Mouse (Mus musculus) hindlimb bud, embryonic 11.5 days (tissue): Measurements from ENCODE around the gene Ddx23.

Experiments
- DNase-seq: peaks from one replicate; pipeline ENCODE4 v3.0.0-alpha.2; 2012; ENCODE audit warnings: low read depth, low spot score; ENCODE audit errors: extremely low spot score

The Ddx23 gene

DNA sequence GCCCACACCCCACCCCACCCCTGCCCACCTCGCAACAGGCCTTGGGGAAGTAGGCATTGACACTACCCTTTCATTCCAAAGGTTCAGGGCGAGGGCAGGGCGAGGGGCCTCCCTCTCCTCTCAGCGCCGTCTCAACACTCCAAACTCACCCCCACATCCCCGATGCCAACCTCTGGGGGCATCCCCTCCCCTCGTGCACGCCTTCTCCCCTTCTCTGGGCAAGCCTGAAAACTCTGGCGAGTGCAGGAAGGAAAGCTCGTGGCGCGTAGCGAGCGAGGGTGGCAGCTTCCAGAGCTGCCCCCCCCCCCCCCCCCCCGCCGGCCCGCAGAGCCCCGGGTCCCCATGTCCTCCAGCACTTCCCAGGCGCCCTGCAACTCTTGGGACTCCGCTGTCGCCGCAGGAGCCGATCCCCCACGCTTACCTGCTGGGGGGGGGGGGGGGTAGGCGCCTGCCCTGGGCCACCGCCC is 53.9 kb downstream of the Ddx23 start:
- no peak for DNase-seq

DNA sequence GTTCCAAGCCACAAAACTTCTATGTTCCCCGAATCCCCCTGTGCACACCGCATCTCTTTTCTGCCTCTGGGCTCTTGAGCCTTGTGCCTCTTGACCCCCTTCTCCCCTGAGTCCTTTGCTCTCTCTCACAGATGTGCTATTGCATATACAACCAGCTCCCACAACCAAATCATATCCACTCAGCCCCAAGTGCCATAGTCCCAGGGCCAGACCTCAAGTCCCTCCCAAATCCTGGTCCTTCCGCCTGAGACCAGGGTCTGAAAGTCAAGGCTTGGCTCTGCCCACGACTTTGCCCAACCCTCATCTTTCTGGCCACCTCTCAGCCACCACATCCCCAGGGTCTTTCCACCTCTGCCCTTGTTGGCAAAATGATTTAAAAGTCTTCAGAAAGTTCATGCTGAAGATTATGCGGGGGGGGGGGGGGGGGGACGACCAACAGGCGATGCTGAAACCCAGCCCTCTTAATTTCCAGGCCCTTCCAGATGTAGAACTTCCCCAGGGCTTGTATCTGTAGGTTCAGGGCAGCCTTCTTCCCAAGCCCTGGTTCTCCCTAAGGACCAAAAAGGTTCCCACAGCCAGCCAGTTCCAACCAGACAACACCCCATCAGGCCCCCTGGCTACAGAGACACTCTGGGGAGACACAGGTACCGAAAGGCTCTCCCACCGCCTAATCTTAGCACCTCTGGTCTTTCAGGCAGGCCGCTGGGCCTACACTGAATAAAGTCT is 54.5 kb downstream of the Ddx23 start:
- DNase-seq = no peak

DNA sequence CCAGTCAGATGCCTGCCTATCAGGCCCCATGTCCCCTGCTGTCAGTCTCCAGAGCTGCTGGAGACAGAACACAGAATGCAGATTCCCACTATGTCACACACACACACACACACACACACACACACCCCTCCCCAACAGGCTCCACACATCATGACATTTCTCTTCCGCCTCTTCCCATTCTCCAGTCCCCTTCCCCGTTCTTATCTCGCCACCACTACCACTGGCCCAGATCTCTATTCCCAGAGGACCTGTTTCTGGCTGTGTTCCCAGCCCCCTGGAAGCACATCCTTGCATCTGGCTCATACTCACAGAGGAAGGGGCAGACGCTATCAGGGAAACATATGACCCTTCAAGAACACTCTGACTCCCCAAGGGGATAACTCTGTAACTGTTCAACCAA is 55.1 kb downstream of the Ddx23 start:
- DNase-seq = no peak

DNA sequence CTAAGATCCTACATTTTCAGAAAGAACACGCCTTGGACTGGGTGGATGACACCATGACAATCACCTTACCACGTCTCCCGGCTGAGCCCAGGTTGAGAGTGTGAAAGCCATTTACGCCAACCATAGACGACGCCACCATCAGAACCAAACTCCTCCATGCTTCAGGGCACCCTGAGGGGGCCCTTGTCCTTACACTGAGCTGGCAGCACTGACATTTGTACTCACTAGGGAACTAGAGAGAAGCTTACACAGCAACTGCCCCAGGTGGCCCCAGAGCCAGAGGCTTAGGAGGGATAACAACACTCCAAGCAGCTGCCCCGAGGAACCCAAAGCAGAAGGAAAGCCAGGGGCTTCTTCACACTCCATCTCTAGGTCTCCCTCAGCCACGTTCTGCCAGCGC is 56.0 kb downstream of the Ddx23 start:
- DNase-seq = no peak

DNA sequence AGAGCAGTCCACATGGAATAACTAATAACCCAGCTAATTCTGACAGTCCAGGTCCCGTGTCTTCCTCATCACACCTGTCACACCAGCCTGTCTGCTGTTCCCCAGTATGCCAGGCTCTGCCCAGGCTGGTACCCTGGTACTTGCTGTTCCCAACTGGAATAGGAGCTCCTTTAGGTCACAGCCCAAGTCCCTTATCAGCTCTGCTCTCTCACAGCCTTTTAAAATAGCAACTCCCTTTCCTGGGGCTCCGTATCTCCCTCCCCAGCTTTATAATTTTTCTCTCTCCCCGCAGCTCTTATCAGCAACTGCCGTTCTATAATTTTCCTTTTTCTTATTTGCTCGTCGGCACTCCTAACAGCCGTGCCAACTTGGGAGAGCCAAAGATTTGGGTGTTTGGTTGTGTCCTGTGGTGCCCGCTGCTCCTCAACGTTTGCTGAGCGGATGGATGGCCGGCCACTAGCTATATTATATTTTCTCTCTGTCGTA is 56.6 kb downstream of the Ddx23 start:
- no peak for DNase-seq

DNA sequence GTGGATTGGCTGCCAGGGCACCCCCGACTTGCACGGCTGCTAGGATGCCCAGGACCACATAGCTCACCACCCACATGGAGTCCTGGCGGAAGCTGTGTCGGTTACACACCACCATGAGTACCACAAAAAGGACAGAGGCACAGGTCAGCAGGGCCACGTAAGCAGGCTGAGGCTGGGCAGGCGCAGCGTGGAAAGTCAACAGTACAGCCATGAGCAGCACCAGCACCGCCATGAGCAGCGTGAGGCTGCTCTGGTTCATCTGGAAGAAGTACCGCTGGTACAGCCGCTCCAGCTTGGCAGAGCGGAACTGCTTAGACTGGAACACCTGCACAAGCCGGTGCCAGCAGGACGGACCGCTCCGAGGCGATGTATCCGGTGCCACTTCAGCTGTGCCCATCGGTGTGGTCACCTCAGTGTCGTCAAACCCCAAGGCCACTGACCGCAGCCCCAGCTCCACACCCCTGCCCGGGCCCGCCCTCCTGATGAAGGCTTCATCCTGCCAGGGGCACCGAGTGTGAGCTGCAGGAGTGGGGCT is 58.6 kb downstream of the Ddx23 start:
- no peak for DNase-seq

DNA sequence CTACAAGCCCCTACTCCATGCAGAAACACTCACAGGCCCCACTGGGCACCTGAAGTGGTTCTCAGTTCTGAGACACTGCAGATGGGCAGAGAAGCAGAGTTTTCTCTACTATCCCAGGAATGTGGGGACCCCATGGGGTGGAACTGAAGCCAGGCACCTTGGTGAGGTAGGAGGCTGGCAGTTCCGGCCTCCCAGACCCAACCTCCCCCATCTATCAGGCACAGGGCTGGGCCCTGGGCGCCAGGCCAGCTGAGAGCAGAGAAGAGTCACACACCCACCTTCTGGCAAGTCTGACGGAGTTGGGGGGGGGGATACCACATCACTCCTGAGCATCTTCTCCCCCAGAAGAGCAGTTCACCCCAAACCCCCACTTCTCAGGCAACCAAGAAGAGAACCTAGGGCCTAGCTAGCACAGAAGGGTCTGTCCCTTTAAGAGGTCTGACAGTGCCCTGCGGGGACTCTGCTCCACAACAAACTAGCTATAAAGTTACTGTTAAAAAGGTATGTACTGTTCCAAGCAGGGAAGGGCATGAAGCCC is 59.7 kb downstream of the Ddx23 start:
- no peak for DNase-seq

DNA sequence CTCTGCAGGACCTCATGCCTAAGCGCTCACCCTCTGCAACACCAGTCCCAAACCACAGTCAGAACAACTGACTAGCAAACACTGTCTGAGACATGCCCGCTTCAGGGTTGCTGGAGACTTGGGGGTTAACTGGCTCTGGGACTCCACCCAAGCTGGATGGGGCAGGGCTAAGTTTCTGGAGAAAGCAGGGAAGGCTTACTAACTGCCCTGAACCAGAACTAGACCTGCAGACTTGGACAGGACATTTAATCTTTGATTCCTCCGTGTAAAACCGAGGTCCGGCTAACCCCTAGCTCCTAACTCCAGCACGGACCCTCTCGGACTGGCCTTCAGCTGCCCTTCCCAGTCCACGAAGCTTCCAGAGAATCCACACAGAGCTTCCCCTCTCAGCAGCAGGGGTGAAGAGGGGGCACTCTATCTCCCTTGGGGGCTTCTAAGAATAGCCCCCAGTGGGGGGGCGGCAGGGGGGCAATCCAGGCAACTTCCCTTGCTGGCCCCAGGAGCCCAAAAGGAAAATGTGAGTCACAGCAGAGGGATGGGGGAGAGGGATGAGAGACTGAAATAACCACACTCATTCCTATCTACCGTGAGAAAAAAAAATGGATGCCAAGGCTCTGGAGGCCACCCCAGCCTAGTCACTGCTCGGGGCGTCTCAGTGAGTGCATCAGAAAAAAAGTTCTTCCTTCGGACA is 60.4 kb downstream of the Ddx23 start:
- DNase-seq = no peak

DNA sequence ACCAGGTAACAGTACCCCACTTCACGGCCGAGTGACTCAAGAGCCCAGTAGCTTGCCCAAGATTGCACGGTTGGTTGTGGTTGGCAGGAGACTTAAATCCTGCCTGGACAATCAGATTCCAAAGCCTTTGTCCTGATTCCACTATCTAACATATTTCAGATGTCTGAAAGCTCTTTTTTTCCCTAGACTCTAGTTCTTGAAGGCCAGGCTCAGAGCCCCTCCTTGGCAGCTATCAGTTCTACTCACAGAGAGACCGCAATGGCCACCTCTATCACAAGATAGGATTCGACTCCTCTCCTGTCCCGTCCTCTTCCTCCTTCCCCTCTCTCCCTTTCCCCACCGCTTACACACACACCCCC is 60.9 kb downstream of the Ddx23 start:
- no peak for DNase-seq

DNA sequence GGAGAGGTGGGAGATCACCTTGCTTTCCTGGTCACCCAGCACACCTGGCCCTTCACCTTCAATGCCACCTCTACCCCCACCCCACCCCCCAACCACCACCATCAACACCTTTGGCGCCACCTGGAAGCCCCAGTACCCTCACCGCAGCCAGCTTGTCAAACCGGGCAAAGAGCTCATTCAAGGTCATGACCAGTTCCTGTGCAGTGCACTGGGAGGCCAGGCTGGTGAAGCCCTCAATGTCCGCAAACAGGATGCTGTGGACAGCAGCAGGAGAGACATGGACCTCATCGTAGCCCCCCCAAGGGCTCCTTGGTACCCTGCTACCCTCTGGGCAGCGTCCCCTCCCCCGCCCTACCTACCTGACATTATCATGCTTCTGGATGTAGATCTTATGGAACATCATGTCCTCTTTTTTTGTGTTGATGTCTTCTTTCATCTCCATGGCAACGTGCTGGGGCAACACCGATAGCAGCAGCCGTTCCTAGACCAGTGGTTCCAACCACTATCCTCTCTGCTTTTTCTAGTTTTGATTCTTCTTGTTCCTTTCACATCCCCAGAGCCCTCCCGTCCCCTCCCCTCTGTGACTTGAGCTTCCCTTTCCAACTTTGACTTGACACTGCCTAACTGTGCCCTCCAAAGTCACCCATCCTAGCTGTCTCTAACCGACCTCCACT is 62.5 kb downstream of the Ddx23 start:
- DNase-seq = no peak

DNA sequence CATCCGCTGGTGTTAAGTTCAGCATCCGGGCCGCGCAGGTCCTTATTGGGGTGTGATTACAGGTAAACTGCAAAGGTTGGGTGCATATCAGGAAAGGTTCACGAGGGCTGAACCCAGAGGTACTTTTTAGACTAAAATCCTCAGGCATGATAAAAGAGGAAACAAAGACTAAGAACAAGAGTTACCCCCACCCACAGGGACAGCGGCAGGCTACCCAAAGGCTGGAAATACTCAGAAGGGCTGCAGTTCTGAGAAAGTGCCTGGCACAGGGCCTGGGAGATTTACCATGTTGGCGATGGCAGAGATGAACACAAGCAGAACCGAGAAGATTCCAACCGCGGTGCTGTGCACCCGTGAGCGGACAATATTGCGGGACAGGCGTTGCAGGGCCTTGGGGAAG is 66.1 kb downstream of the Ddx23 start:
- DNase-seq = no peak
